Mouse (Mus musculus): ENCODE measurements around the gene Ccser1.

GRCm38 (mm10) chr6:61817716-61818115, 637.6 kb downstream of the Ccser1 start:
- TF ChIP-seq CTCF (IDR thresholded peaks at IDR 0.05; ENCODE audit: low read depth): no peak
- TF ChIP-seq EP300 (optimal IDR thresholded peaks at IDR 0.05): no peak

Data from stomach, postnatal 0 days (tissue).